Mouse (Mus musculus): ENCODE data around the gene Clpsl2. TPM values are rescaled to one million over a fixed set of nuclear protein-coding genes. Genes with fewer than 3 reads are reported as not detected.

Gene Clpsl2
- polyA plus RNA-seq, 1 experiment, result not detected

GRCm38 (mm10) chr17:28519827-28520226 lies 29.4 kb upstream of the Clpsl2 start:
- Histone ChIP-seq H3K4me1 (ENCODE audit: control insufficient read depth, insufficient read depth, low read length) (peaks cover 12% of the 10 kb centered on the region; the same call in 1 of the 2 replicates), H3K4me3 (ENCODE audit: insufficient read depth, low read length) (no peak overlapping the region), H3K27ac (ENCODE audit: insufficient read depth, low read length) (no peak overlapping the region)
- TF ChIP-seq POLR2A (IDR thresholded peaks at IDR 0.05; ENCODE audit: extremely low read depth, insufficient read depth, low read length), result no peak
- peak; percentile 39 for TF ChIP-seq CTCF (IDR thresholded peaks at IDR 0.05; ENCODE audit: extremely low read depth, insufficient read depth, low read length)

GRCm38 (mm10) chr17:28520561-28520960 lies 28.6 kb upstream of the Clpsl2 start:
- no peak overlapping the region for H3K27ac ChIP-seq (ENCODE audit: insufficient read depth, low read length)

DNA sequence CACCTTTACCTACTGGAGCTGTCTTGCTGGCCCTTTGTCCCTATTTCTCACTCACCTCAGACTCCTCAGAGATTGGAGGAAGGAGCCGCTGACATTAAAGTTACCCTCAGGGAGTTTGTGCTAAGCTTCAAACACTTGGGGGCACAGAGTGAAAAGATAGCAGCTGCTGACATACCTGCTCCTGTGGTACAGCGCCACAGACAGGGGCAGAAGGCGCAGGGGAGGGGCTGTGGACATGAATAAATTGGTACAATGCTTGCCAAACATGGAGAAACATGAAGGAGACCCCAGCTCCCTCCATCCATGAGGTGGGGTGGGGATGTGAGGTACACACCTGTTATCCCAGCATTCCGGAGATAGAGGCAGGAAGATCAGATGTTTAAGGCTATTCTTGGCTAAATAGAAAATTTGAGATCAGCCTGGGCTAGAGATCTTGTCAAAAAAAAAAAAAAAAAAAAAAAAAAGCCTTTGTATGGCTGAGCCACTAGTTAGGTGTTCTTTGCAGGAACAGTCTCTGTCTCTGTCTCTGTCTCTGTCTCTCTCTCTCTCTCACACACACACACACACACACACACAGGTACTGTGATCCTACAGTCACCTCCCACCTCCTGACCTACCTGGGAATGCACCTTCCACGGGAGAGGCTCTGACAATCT lies 28.0 kb upstream of the Clpsl2 start:
- TF ChIP-seq POLR2A (IDR thresholded peaks at IDR 0.05; ENCODE audit: extremely low read depth, insufficient read depth, low read length) (no peak), CTCF (IDR thresholded peaks at IDR 0.05; ENCODE audit: extremely low read depth, insufficient read depth, low read length) (no peak)
- H3K27ac ChIP-seq (ENCODE audit: insufficient read depth, low read length), result 0 out of 2 replicates have a peak overlapping the region, but pooled peaks have one; percentile 14
- H3K4me1 ChIP-seq (ENCODE audit: control insufficient read depth, insufficient read depth, low read length), result peaks cover 10% of the 10 kb centered on the region; the same call in 1 of the 2 replicates
- no peak overlapping the region for H3K4me3 ChIP-seq (ENCODE audit: insufficient read depth, low read length)

More at GRCm38 (mm10) chr17:28520561-28520960, 28.6 kb upstream of the Clpsl2 start:
- Histone ChIP-seq H3K4me1 (ENCODE audit: control insufficient read depth, insufficient read depth, low read length) (peaks cover 12% of the 10 kb centered on the region; the same call in 1 of the 2 replicates), H3K4me3 (ENCODE audit: insufficient read depth, low read length) (no peak overlapping the region)
- TF ChIP-seq CTCF (IDR thresholded peaks at IDR 0.05; ENCODE audit: extremely low read depth, insufficient read depth, low read length), result no peak
- no peak for TF ChIP-seq POLR2A (IDR thresholded peaks at IDR 0.05; ENCODE audit: extremely low read depth, insufficient read depth, low read length)

DNA sequence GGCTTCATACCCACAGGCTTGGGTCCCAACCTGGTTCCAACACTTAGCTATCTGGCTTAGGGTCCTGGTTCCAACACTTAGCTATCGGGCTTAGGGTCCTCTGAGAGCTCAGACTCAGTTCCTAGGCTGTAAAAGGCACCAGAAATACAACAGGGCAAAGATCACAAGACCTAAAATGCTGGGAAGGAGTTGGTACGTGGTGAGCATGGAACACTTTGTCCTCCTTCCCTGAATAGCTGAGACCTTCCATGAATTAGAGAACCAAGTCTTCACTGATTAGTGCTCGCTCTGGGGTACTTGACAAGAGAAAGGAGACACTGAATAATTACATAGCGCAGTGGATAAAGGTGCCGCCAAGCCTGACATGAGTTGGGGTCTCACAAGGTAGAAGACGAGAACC lies 27.3 kb upstream of the Clpsl2 start:
- no peak for TF ChIP-seq CTCF (IDR thresholded peaks at IDR 0.05; ENCODE audit: extremely low read depth, insufficient read depth, low read length)
- no peak for TF ChIP-seq POLR2A (IDR thresholded peaks at IDR 0.05; ENCODE audit: extremely low read depth, insufficient read depth, low read length)
- peak overlapping the region; percentile 65 for H3K4me3 ChIP-seq (ENCODE audit: insufficient read depth, low read length)
- H3K4me1 ChIP-seq (ENCODE audit: control insufficient read depth, insufficient read depth, low read length), result peaks cover 10% of the 10 kb centered on the region; the same call in 1 of the 2 replicates

GRCm38 (mm10) chr17:28522623-28523354 lies 26.4 kb upstream of the Clpsl2 start:
- Histone ChIP-seq H3K4me3 (ENCODE audit: insufficient read depth, low read length) (peak overlapping the region; percentile 65), H3K27ac (ENCODE audit: insufficient read depth, low read length) (peak overlapping the region; percentile 98), H3K4me1 (ENCODE audit: control insufficient read depth, insufficient read depth, low read length) (peaks cover 10% of the 10 kb centered on the region; the same call in 1 of the 2 replicates)
- TF ChIP-seq POLR2A (IDR thresholded peaks at IDR 0.05; ENCODE audit: extremely low read depth, insufficient read depth, low read length) (peak; percentile 99), CTCF (IDR thresholded peaks at IDR 0.05; ENCODE audit: extremely low read depth, insufficient read depth, low read length) (no peak)

More for the DNA sequence above, 27.3 kb upstream of the Clpsl2 start:
- peak overlapping the region; percentile 16; the same call in 1 of the 2 replicates for H3K27ac ChIP-seq (ENCODE audit: insufficient read depth, low read length)

DNA sequence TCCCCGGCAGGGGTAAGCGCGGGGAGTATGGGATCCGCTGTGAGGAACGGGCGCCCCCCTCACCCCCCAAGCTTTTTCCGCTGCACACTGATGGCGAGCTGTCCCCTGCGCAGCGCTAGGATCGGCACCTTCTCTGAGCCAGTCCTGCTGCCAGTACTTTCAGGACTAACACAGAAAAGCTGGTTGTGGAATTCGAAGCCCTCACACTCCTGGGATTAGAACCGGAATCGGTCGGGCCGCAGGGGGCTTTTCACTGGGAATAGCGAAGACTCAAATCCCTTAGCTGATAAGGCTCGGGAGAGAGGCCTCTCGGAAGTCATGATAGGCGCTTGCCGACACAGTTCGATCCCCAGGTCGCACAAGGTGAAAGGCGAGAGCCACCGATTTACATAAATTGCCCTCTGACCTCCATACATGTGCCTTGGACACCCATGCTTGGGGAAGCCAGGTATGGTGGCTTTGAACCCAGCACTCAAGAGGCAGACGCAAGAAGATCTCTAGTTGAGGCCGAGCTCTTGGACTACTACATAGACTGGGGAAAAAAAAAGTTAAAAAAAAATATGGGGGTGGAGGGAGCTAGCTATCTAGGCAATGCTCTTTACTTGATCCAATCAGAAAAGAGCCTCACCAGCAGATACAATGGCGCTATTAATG lies 25.7 kb upstream of the Clpsl2 start:
- Histone ChIP-seq H3K4me1 (ENCODE audit: control insufficient read depth, insufficient read depth, low read length) (peaks cover 9% of the 10 kb centered on the region; the same call in 1 of the 2 replicates), H3K27ac (ENCODE audit: insufficient read depth, low read length) (peak overlapping the region; percentile 98), H3K4me3 (ENCODE audit: insufficient read depth, low read length) (peak overlapping the region; percentile 65)
- TF ChIP-seq POLR2A (IDR thresholded peaks at IDR 0.05; ENCODE audit: extremely low read depth, insufficient read depth, low read length), result 0 out of 2 replicates have a peak, but pooled peaks have one; percentile 5
- TF ChIP-seq CTCF (IDR thresholded peaks at IDR 0.05; ENCODE audit: extremely low read depth, insufficient read depth, low read length), result no peak

DNA sequence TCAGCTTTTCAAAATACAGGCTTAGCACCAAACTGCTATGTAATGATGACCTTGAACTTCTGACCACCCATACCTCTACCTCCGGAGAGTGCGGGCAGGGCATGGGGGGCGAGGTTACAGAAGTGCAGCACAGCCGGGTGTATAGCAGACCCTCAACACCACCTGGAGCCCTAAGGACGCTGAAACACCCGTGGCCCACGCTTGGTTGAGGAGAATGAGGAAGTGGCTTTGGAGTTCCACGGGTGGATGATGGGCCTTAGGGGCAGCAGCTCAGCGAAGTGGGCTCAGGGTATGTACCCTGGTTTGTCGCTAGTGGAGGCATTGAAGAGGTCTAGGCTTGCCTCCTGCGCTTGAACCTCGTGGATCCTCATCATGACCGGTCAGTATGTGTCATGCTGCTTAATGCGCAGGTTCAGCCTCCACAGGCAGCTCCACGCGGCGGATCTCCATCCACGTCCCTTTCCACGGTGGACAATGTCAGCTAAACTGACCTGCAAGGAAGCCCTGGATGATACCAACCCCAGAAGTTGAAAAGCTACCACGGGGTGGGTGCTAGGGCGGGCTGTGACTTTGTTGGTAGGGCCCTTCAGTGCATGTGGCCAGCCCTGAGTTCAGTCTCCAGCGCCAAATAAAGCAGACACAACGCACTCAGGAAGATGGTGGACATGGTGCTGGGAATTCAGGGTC lies 25.1 kb upstream of the Clpsl2 start:
- TF ChIP-seq POLR2A (IDR thresholded peaks at IDR 0.05; ENCODE audit: extremely low read depth, insufficient read depth, low read length) (0 out of 2 replicates have a peak, but pooled peaks have one; percentile 1), CTCF (IDR thresholded peaks at IDR 0.05; ENCODE audit: extremely low read depth, insufficient read depth, low read length) (no peak)
- Histone ChIP-seq H3K4me1 (ENCODE audit: control insufficient read depth, insufficient read depth, low read length) (peaks cover 9% of the 10 kb centered on the region; the same call in 1 of the 2 replicates), H3K27ac (ENCODE audit: insufficient read depth, low read length) (no peak overlapping the region), H3K4me3 (ENCODE audit: insufficient read depth, low read length) (no peak overlapping the region; the same call in 1 of the 2 replicates)

DNA sequence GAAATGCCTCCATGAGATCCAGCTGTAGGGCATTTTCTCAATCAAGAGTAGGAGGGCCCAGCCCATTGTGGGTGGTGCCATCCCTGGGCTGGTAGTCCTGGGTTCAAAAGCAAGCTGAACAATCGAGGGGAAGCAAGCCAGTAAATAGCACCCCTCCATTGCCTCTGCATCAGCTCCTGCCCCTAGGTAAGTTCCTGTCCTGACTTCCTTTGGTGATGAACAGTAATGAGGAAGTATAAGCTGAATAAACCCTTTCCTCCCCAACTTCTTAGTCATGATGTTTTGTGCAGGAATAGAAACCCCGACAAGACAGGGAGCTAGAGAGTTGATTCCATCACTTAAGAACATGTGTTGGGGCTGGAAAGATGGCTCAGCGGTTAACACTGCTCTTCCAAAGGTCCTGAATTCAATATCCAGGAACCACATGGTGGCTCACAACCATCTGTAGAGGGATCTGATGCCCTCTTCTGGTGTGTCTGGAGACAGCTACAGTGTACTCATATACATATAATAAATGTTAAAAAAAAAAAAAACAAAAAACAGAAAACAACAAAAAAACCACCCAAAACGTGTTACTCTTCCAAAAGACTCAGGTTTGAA lies 24.3 kb upstream of the Clpsl2 start:
- TF ChIP-seq POLR2A (IDR thresholded peaks at IDR 0.05; ENCODE audit: extremely low read depth, insufficient read depth, low read length) (no peak), CTCF (IDR thresholded peaks at IDR 0.05; ENCODE audit: extremely low read depth, insufficient read depth, low read length) (no peak)
- H3K27ac ChIP-seq (ENCODE audit: insufficient read depth, low read length), result no peak overlapping the region
- H3K4me1 ChIP-seq (ENCODE audit: control insufficient read depth, insufficient read depth, low read length), result peaks cover 9% of the 10 kb centered on the region; the same call in 1 of the 2 replicates
- no peak overlapping the region for H3K4me3 ChIP-seq (ENCODE audit: insufficient read depth, low read length)
